Mouse (Mus musculus): ENCODE measurements around the gene 4930550C14Rik.

4930550C14Rik gene

GRCm38 (mm10) chr9:53381113-53381615 lies 21.0 kb upstream of the 4930550C14Rik start:
- TF ChIP-seq POU5F1 (IDR thresholded peaks at IDR 0.05; ENCODE audit: borderline replicate concordance, low read length), result no peak
- no peak for TF ChIP-seq NANOG (IDR thresholded peaks at IDR 0.05; ENCODE audit: borderline replicate concordance, low read length)
- TF ChIP-seq CTCF (conservative IDR thresholded peaks at IDR 0.05; ENCODE audit: low read length), result no peak
- Histone ChIP-seq H3K4me3 (replicated peaks; ENCODE audit: low read length) (no peak overlapping the region), H3K4me1 (replicated peaks; ENCODE audit: low read depth, low read length) (peaks cover 17% of the 10 kb centered on the region), H3K27me3 (ENCODE audit: insufficient read depth, low read length) (peaks cover 14% of the 10 kb centered on the region), H3K9me3 (ENCODE audit: low read length) (no peaks in the 10 kb centered on the region), H3K36me3 (ENCODE audit: insufficient read depth, low read length) (no peaks in the 10 kb centered on the region)

- TF ChIP-seq CTCF (conservative IDR thresholded peaks at IDR 0.05; ENCODE audit: low read length) (no peak), POU5F1 (IDR thresholded peaks at IDR 0.05; ENCODE audit: borderline replicate concordance, low read length) (no peak), NANOG (IDR thresholded peaks at IDR 0.05; ENCODE audit: borderline replicate concordance, low read length) (no peak)
Measured at GRCm38 (mm10) chr9:53383951-53384866, 17.9 kb upstream of the 4930550C14Rik start, which contains the start of gene Kdelc2. TSS of gene Kdelc2 (plus strand) at chr9:53384025.

DNA sequence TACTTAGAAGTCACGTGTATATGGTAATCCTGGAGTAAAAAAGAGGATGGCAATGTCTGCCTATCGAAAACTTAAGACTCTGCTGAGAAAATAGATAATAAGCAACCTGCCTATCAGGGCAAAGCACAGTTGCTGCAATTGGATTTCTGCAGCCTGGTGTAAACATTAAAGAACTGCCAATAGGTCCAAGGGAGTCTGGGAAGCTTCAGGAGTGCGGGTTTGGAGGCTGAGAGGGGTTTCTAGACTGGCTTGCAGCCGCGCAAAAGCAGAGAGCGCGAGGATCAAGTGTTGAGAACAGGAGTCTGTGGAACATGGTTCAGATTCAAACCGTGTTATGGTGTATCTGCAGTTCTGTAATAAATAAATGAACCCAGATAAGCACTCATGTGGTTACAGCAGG lies 17.3 kb upstream of the 4930550C14Rik start:
- peaks cover 17% of the 10 kb centered on the region for H3K4me1 ChIP-seq (replicated peaks; ENCODE audit: low read depth, low read length)
- 0 out of 2 replicates have a peak, but pooled peaks cover 5% of the 10 kb centered on the region for H3K36me3 ChIP-seq (ENCODE audit: insufficient read depth, low read length)
- peak overlapping the region; percentile 89 for H3K4me3 ChIP-seq (replicated peaks; ENCODE audit: low read length)
- no peaks in the 10 kb centered on the region for H3K9me3 ChIP-seq (ENCODE audit: low read length)
- H3K27me3 ChIP-seq (ENCODE audit: insufficient read depth, low read length), result peaks cover 10% of the 10 kb centered on the region
- TF ChIP-seq POU5F1 (IDR thresholded peaks at IDR 0.05; ENCODE audit: borderline replicate concordance, low read length) (no peak), NANOG (IDR thresholded peaks at IDR 0.05; ENCODE audit: borderline replicate concordance, low read length) (no peak), CTCF (conservative IDR thresholded peaks at IDR 0.05; ENCODE audit: low read length) (no peak)

More at GRCm38 (mm10) chr9:53383951-53384866, 17.9 kb upstream of the 4930550C14Rik start, which contains the start of gene Kdelc2:
- peaks cover 10% of the 10 kb centered on the region for H3K27me3 ChIP-seq (ENCODE audit: insufficient read depth, low read length)
- H3K4me3 ChIP-seq (replicated peaks; ENCODE audit: low read length), result peak within 1 kb of the TSS; percentile 89
- H3K36me3 ChIP-seq (ENCODE audit: insufficient read depth, low read length), result 0 out of 2 replicates have a peak, but pooled peaks cover 1% of the 10 kb centered on the region
- H3K9me3 ChIP-seq (ENCODE audit: low read length), result no peaks in the 10 kb centered on the region
- H3K4me1 ChIP-seq (replicated peaks; ENCODE audit: low read depth, low read length), result peaks cover 17% of the 10 kb centered on the region

DNA sequence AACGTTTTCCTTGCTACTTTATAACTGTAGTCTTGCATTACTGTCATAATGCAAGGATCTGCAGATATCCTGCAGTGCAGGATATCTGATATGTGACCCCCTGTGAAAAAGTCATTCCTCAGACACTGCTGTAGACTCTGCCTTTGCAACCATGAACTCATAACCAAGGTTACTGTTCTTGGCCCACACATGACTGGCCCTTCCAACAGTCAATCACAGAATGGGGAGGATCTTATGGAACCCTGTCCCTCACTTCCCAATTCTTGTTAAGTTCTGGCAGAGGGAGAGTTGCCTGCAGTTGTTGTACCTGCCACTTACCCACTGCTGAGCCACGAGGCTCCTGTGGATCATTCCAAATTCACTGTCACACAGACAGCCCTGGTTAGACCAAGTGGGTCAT lies 14.7 kb upstream of the 4930550C14Rik start:
- peaks cover 9% of the 10 kb centered on the region for H3K27me3 ChIP-seq (ENCODE audit: insufficient read depth, low read length)
- 0 out of 2 replicates have a peak, but pooled peaks cover 5% of the 10 kb centered on the region for H3K36me3 ChIP-seq (ENCODE audit: insufficient read depth, low read length)
- no peak for TF ChIP-seq NANOG (IDR thresholded peaks at IDR 0.05; ENCODE audit: borderline replicate concordance, low read length)
- no peak for TF ChIP-seq CTCF (conservative IDR thresholded peaks at IDR 0.05; ENCODE audit: low read length)
- TF ChIP-seq POU5F1 (IDR thresholded peaks at IDR 0.05; ENCODE audit: borderline replicate concordance, low read length), result no peak
- peaks cover 12% of the 10 kb centered on the region for H3K4me1 ChIP-seq (replicated peaks; ENCODE audit: low read depth, low read length)
- H3K9me3 ChIP-seq (ENCODE audit: low read length), result no peaks in the 10 kb centered on the region
- H3K4me3 ChIP-seq (replicated peaks; ENCODE audit: low read length), result no peak overlapping the region

DNA sequence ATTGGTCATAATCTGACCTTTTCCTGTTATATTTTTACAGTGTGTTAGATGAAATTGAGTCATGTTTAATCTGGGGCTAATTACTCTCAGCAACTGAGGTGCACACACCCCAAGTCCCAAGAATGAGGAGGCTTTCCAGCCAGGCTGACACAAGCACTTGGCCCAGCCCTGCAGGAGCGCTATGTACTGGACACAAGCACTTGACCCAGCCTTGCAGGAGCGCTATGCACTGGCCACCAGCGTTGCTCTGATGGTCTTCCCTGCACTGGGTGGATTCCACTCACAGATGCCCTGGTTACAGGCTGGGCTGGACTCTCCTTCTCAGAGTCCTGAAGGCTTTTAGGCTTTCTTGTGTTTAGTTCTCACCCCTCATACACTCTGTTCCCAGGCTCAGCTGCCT lies 13.0 kb upstream of the 4930550C14Rik start:
- no peak for TF ChIP-seq POU5F1 (IDR thresholded peaks at IDR 0.05; ENCODE audit: borderline replicate concordance, low read length)
- no peak for TF ChIP-seq NANOG (IDR thresholded peaks at IDR 0.05; ENCODE audit: borderline replicate concordance, low read length)
- TF ChIP-seq CTCF (conservative IDR thresholded peaks at IDR 0.05; ENCODE audit: low read length), result no peak
- H3K36me3 ChIP-seq (ENCODE audit: insufficient read depth, low read length), result 0 out of 2 replicates have a peak, but pooled peaks cover 5% of the 10 kb centered on the region
- H3K9me3 ChIP-seq (ENCODE audit: low read length), result no peaks in the 10 kb centered on the region
- H3K4me1 ChIP-seq (replicated peaks; ENCODE audit: low read depth, low read length), result peaks cover 12% of the 10 kb centered on the region
- H3K4me3 ChIP-seq (replicated peaks; ENCODE audit: low read length), result no peak overlapping the region
- no peaks in the 10 kb centered on the region for H3K27me3 ChIP-seq (ENCODE audit: insufficient read depth, low read length)

- TF ChIP-seq NANOG (IDR thresholded peaks at IDR 0.05; ENCODE audit: borderline replicate concordance, low read length), result no peak
- TF ChIP-seq POU5F1 (IDR thresholded peaks at IDR 0.05; ENCODE audit: borderline replicate concordance, low read length), result no peak
- no peak for TF ChIP-seq CTCF (conservative IDR thresholded peaks at IDR 0.05; ENCODE audit: low read length)
- Histone ChIP-seq H3K36me3 (ENCODE audit: insufficient read depth, low read length) (0 out of 2 replicates have a peak, but pooled peaks cover 5% of the 10 kb centered on the region), H3K4me1 (replicated peaks; ENCODE audit: low read depth, low read length) (peaks cover 9% of the 10 kb centered on the region), H3K27me3 (ENCODE audit: insufficient read depth, low read length) (no peaks in the 10 kb centered on the region), H3K9me3 (ENCODE audit: low read length) (no peaks in the 10 kb centered on the region), H3K4me3 (replicated peaks; ENCODE audit: low read length) (no peak overlapping the region)
Measured at GRCm38 (mm10) chr9:53390136-53390535, 12.0 kb upstream of the 4930550C14Rik start.

- TF ChIP-seq NANOG (IDR thresholded peaks at IDR 0.05; ENCODE audit: borderline replicate concordance, low read length) (no peak), CTCF (conservative IDR thresholded peaks at IDR 0.05; ENCODE audit: low read length) (no peak), POU5F1 (IDR thresholded peaks at IDR 0.05; ENCODE audit: borderline replicate concordance, low read length) (no peak)
- Histone ChIP-seq H3K4me1 (replicated peaks; ENCODE audit: low read depth, low read length) (peaks cover 33% of the 10 kb centered on the region), H3K4me3 (replicated peaks; ENCODE audit: low read length) (peak overlapping the region; percentile 72)
Measured at GRCm38 (mm10) chr9:53397685-53398387, 4.3 kb upstream of the 4930550C14Rik start.

GRCm38 (mm10) chr9:53398388-53398700 lies 3.8 kb upstream of the 4930550C14Rik start:
- Histone ChIP-seq H3K4me3 (replicated peaks; ENCODE audit: low read length) (peak overlapping the region; percentile 72), H3K27me3 (ENCODE audit: insufficient read depth, low read length) (no peaks in the 10 kb centered on the region), H3K4me1 (replicated peaks; ENCODE audit: low read depth, low read length) (peaks cover 38% of the 10 kb centered on the region), H3K36me3 (ENCODE audit: insufficient read depth, low read length) (no peaks in the 10 kb centered on the region), H3K9me3 (ENCODE audit: low read length) (no peaks in the 10 kb centered on the region)
- no peak for TF ChIP-seq POU5F1 (IDR thresholded peaks at IDR 0.05; ENCODE audit: borderline replicate concordance, low read length)
- peak; percentile 44 for TF ChIP-seq CTCF (conservative IDR thresholded peaks at IDR 0.05; ENCODE audit: low read length)

More at GRCm38 (mm10) chr9:53397685-53398387, 4.3 kb upstream of the 4930550C14Rik start:
- no peaks in the 10 kb centered on the region for H3K27me3 ChIP-seq (ENCODE audit: insufficient read depth, low read length)
- no peaks in the 10 kb centered on the region for H3K9me3 ChIP-seq (ENCODE audit: low read length)
- no peaks in the 10 kb centered on the region for H3K36me3 ChIP-seq (ENCODE audit: insufficient read depth, low read length)
